Mouse (Mus musculus): ENCODE measurements around the gene Spout1. TPM values are rescaled to one million over a fixed set of nuclear protein-coding genes. Genes with fewer than 3 reads are reported as not detected.

Gene Spout1
- polyA plus RNA-seq, 1 experiment: 28.7 TPM

GRCm38 (mm10) chr2:30205255-30205628 lies 27.0 kb upstream of the Spout1 start:
- TF ChIP-seq SRF (IDR thresholded peaks at IDR 0.05; ENCODE audit: control insufficient read depth, insufficient read length, low read depth): no peak
- no peak for TF ChIP-seq REST (IDR thresholded peaks at IDR 0.05; ENCODE audit: insufficient read depth, insufficient read length)
- no peak for TF ChIP-seq CEBPB (IDR thresholded peaks at IDR 0.05; ENCODE audit: insufficient read depth, poor library complexity, severe bottlenecking)
- no peak for TF ChIP-seq POLR2AphosphoS2 (IDR thresholded peaks at IDR 0.05; ENCODE audit: insufficient read length, low read depth)
- TF ChIP-seq MAX (IDR thresholded peaks at IDR 0.05; ENCODE audit: low read depth): no peak
- TF ChIP-seq MYOD1 (IDR thresholded peaks at IDR 0.05; ENCODE audit: control insufficient read depth in 1 of 3, insufficient read length in 2 of 3, low read depth in 2 of 3): no peak
- TF ChIP-seq E2F4 (IDR thresholded peaks at IDR 0.05; ENCODE audit: insufficient read depth): no peak
- no peak for TF ChIP-seq TCF12 (IDR thresholded peaks at IDR 0.05; ENCODE audit: insufficient read depth, poor library complexity, severe bottlenecking)
- TF ChIP-seq MYOG (IDR thresholded peaks at IDR 0.05; ENCODE audit: control insufficient read depth in 1 of 3, insufficient read depth in 1 of 3, insufficient read length in 2 of 3, low read depth in 2 of 3): no peak
- TF ChIP-seq TCF3 (IDR thresholded peaks at IDR 0.05; ENCODE audit: insufficient read length, low read depth): no peak
- TF ChIP-seq USF1 (IDR thresholded peaks at IDR 0.05; ENCODE audit: low read depth): no peak
- TF ChIP-seq POLR2A (IDR thresholded peaks at IDR 0.05; ENCODE audit: insufficient read length, low read depth): no peak
- Histone ChIP-seq H3K27me3 (ENCODE audit: control insufficient read depth, insufficient read depth, insufficient read length) (no peaks in the 10 kb centered on the region), H3ac (ENCODE audit: control insufficient read depth, insufficient read length) (peak overlapping the region; percentile 26), H3K79me2 (ENCODE audit: control insufficient read depth, insufficient read depth) (no peaks in the 10 kb centered on the region), H3K4me2 (ENCODE audit: low read depth) (peak overlapping the region; percentile 86), H3K4me3 (peak overlapping the region; percentile 57), H3K36me3 (ENCODE audit: control insufficient read depth, insufficient read depth) (no peaks in the 10 kb centered on the region)

- TF ChIP-seq MYOG (IDR thresholded peaks at IDR 0.05; ENCODE audit: control insufficient read depth in 1 of 3, insufficient read depth in 1 of 3, insufficient read length in 2 of 3, low read depth in 2 of 3) (no peak), REST (IDR thresholded peaks at IDR 0.05; ENCODE audit: insufficient read depth, insufficient read length) (no peak), TCF12 (IDR thresholded peaks at IDR 0.05; ENCODE audit: insufficient read depth, poor library complexity, severe bottlenecking) (no peak), TCF3 (IDR thresholded peaks at IDR 0.05; ENCODE audit: insufficient read length, low read depth) (no peak), USF1 (IDR thresholded peaks at IDR 0.05; ENCODE audit: low read depth) (no peak), SRF (IDR thresholded peaks at IDR 0.05; ENCODE audit: control insufficient read depth, insufficient read length, low read depth) (no peak), MAX (IDR thresholded peaks at IDR 0.05; ENCODE audit: low read depth) (no peak), POLR2A (IDR thresholded peaks at IDR 0.05; ENCODE audit: insufficient read length, low read depth) (no peak), MYOD1 (IDR thresholded peaks at IDR 0.05; ENCODE audit: control insufficient read depth in 1 of 3, insufficient read length in 2 of 3, low read depth in 2 of 3) (no peak), E2F4 (IDR thresholded peaks at IDR 0.05; ENCODE audit: insufficient read depth) (no peak), CEBPB (IDR thresholded peaks at IDR 0.05; ENCODE audit: insufficient read depth, poor library complexity, severe bottlenecking) (no peak), POLR2AphosphoS2 (IDR thresholded peaks at IDR 0.05; ENCODE audit: insufficient read length, low read depth) (no peak)
- H3K4me3 ChIP-seq: no peak overlapping the region
- no peaks in the 10 kb centered on the region for H3K79me2 ChIP-seq (ENCODE audit: control insufficient read depth, insufficient read depth)
- H3ac ChIP-seq (ENCODE audit: control insufficient read depth, insufficient read length): no peak overlapping the region
- H3K36me3 ChIP-seq (ENCODE audit: control insufficient read depth, insufficient read depth): no peaks in the 10 kb centered on the region
- no peaks in the 10 kb centered on the region for H3K27me3 ChIP-seq (ENCODE audit: control insufficient read depth, insufficient read depth, insufficient read length)
- H3K4me2 ChIP-seq (ENCODE audit: low read depth): no peak overlapping the region
Observed at GRCm38 (mm10) chr2:30203439-30203838, 25.2 kb upstream of the Spout1 start.

DNA sequence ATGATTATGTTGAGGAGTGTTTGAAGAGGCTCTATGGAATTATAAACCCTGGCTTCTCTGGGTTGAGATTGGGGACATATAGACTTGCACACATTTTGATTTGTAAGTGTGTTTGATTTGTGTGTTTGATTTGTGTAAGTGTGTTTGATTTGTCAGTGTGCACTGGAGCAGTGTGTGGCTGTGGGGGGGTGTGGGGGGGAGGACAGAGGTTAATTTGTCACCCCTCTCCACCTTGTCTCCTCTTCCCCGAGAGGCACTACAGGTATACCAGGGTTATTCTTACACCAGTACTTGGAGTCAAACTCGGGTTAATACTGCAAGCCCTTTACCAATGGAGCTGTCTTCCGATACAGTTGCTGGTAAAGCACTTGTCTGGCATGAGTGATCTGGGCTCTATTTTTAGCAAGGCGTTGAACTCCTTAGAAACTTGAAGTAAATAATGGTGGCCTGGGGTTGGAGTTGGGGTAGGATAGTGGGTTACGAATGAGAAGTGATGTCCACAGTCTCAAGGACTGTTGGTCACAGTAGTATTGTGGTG lies 22.2 kb upstream of the Spout1 start:
- Histone ChIP-seq H3K36me3 (ENCODE audit: control insufficient read depth, insufficient read depth) (no peaks in the 10 kb centered on the region), H3K4me2 (ENCODE audit: low read depth) (no peak overlapping the region), H3K4me3 (no peak overlapping the region), H3K27me3 (ENCODE audit: control insufficient read depth, insufficient read depth, insufficient read length) (no peaks in the 10 kb centered on the region), H3K79me2 (ENCODE audit: control insufficient read depth, insufficient read depth) (no peaks in the 10 kb centered on the region), H3ac (ENCODE audit: control insufficient read depth, insufficient read length) (no peak overlapping the region)
- TF ChIP-seq MYOG (IDR thresholded peaks at IDR 0.05; ENCODE audit: control insufficient read depth in 1 of 3, insufficient read depth in 1 of 3, insufficient read length in 2 of 3, low read depth in 2 of 3): no peak
- no peak for TF ChIP-seq TCF12 (IDR thresholded peaks at IDR 0.05; ENCODE audit: insufficient read depth, poor library complexity, severe bottlenecking)
- no peak for TF ChIP-seq TCF3 (IDR thresholded peaks at IDR 0.05; ENCODE audit: insufficient read length, low read depth)
- TF ChIP-seq USF1 (IDR thresholded peaks at IDR 0.05; ENCODE audit: low read depth): no peak
- no peak for TF ChIP-seq E2F4 (IDR thresholded peaks at IDR 0.05; ENCODE audit: insufficient read depth)
- TF ChIP-seq CEBPB (IDR thresholded peaks at IDR 0.05; ENCODE audit: insufficient read depth, poor library complexity, severe bottlenecking): no peak
- no peak for TF ChIP-seq REST (IDR thresholded peaks at IDR 0.05; ENCODE audit: insufficient read depth, insufficient read length)
- no peak for TF ChIP-seq SRF (IDR thresholded peaks at IDR 0.05; ENCODE audit: control insufficient read depth, insufficient read length, low read depth)
- TF ChIP-seq POLR2AphosphoS2 (IDR thresholded peaks at IDR 0.05; ENCODE audit: insufficient read length, low read depth): no peak
- TF ChIP-seq MAX (IDR thresholded peaks at IDR 0.05; ENCODE audit: low read depth): no peak
- no peak for TF ChIP-seq POLR2A (IDR thresholded peaks at IDR 0.05; ENCODE audit: insufficient read length, low read depth)
- no peak for TF ChIP-seq MYOD1 (IDR thresholded peaks at IDR 0.05; ENCODE audit: control insufficient read depth in 1 of 3, insufficient read length in 2 of 3, low read depth in 2 of 3)

DNA sequence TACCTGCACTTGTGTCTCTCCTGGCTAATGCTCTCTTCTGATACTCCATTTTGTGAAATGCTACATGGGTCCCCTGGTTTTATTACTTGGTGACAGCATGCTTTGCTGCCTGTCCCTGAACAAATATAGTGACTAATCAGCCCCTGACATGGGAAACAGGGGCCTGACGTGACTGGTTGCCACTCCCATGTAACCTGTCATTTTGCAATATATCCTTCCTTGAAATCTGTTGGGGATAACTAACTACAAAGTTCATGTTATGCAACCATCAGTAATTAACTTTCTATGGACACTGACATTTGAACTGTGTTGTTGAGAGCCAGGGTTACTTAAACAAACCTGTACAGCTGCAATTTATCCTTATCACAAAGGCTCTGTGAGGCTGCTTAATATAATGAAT lies 21.7 kb upstream of the Spout1 start:
- H3K4me3 ChIP-seq: no peak overlapping the region
- H3K36me3 ChIP-seq (ENCODE audit: control insufficient read depth, insufficient read depth): no peaks in the 10 kb centered on the region
- no peaks in the 10 kb centered on the region for H3K27me3 ChIP-seq (ENCODE audit: control insufficient read depth, insufficient read depth, insufficient read length)
- TF ChIP-seq E2F4 (IDR thresholded peaks at IDR 0.05; ENCODE audit: insufficient read depth) (no peak), POLR2AphosphoS2 (IDR thresholded peaks at IDR 0.05; ENCODE audit: insufficient read length, low read depth) (no peak), CEBPB (IDR thresholded peaks at IDR 0.05; ENCODE audit: insufficient read depth, poor library complexity, severe bottlenecking) (no peak)
- H3K79me2 ChIP-seq (ENCODE audit: control insufficient read depth, insufficient read depth): no peaks in the 10 kb centered on the region
- no peak overlapping the region for H3K4me2 ChIP-seq (ENCODE audit: low read depth)
- no peak overlapping the region for H3ac ChIP-seq (ENCODE audit: control insufficient read depth, insufficient read length)

- Histone ChIP-seq H3K79me2 (ENCODE audit: control insufficient read depth, insufficient read depth) (no peaks in the 10 kb centered on the region), H3K27me3 (ENCODE audit: control insufficient read depth, insufficient read depth, insufficient read length) (no peaks in the 10 kb centered on the region), H3ac (ENCODE audit: control insufficient read depth, insufficient read length) (no peak overlapping the region), H3K36me3 (ENCODE audit: control insufficient read depth, insufficient read depth) (no peaks in the 10 kb centered on the region), H3K4me3 (no peak overlapping the region), H3K4me2 (ENCODE audit: low read depth) (no peak overlapping the region)
- TF ChIP-seq MYOG (IDR thresholded peaks at IDR 0.05; ENCODE audit: control insufficient read depth in 1 of 3, insufficient read depth in 1 of 3, insufficient read length in 2 of 3, low read depth in 2 of 3): no peak
- no peak for TF ChIP-seq TCF3 (IDR thresholded peaks at IDR 0.05; ENCODE audit: insufficient read length, low read depth)
- TF ChIP-seq TCF12 (IDR thresholded peaks at IDR 0.05; ENCODE audit: insufficient read depth, poor library complexity, severe bottlenecking): no peak
- TF ChIP-seq SRF (IDR thresholded peaks at IDR 0.05; ENCODE audit: control insufficient read depth, insufficient read length, low read depth): no peak
- TF ChIP-seq REST (IDR thresholded peaks at IDR 0.05; ENCODE audit: insufficient read depth, insufficient read length): no peak
- no peak for TF ChIP-seq USF1 (IDR thresholded peaks at IDR 0.05; ENCODE audit: low read depth)
- TF ChIP-seq E2F4 (IDR thresholded peaks at IDR 0.05; ENCODE audit: insufficient read depth): no peak
- no peak for TF ChIP-seq CEBPB (IDR thresholded peaks at IDR 0.05; ENCODE audit: insufficient read depth, poor library complexity, severe bottlenecking)
Observed at GRCm38 (mm10) chr2:30198021-30198420, 19.8 kb upstream of the Spout1 start.

Data from myocyte (in vitro differentiated cells).